In the genomic region with DNA sequence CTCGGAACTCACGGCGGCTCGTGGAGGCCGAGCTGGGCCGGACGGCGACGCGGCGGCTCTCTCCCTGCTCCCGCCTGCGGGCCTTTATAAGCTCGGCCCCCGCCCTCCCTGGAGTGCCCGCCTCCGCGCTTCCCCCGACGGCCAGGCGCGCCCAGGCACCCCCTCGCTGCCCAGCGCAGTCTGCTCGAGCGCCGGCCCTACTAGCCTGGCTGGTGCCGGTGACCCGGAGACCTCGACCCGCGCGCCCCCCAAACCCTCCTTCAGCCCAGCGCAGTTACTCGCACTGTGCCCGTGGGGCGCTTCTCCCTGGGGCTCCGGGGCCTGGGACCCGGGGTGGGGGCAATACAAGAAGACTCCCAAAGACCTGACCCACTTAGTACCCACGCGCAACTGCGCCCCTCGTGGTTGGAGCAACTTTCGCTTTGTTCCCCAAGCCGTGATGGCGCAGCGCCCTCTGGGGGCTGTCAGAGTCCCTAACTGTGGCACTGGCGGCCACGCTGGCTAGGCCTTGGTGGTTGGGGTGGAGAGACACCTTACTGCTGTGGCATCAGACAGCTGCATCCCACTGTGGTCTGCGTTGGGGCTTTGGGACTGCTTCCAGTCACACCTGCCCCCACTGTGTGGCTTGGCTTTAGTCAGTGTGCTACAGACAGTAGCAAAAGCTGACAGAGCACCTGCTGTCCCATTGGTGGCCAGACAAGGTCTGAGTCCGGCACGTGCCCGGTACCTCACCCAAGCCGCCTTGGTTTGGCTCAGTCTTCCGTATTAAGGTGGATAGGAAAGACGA, we compare ENCODE assay signal across 8 mouse cellular contexts. TPM values are rescaled to one million over a fixed set of nuclear protein-coding genes. Genes with fewer than 3 reads are reported as not detected.
DNase-seq lines count a peak whose midpoint lies in the region; ATAC-seq lines count a peak whose summit lies in the region.

A gene (minus strand): TSS at position 65 of the 787 bp plus-strand sequence.

- ATAC-seq in activated CD4-positive, CD25-positive, alpha-beta regulatory T cell, adult 4 months: peak; percentile 44
- peak; percentile 64 for ATAC-seq in inflammation-experienced regulatory T-cells, adult 6 months

- peak; percentile 88 for DNase-seq in embryo, embryonic 10.5 days (ENCODE audit: low spot score)
- DNase-seq in gastrocnemius, postnatal 25 days: peak; percentile 87
- DNase-seq in left cerebral cortex, postnatal 25 days (ENCODE audit: low spot score in 2 of 2): peak; percentile 77 to 84
- peak; percentile 89 for DNase-seq in mesoderm, embryonic 11.5 days (ENCODE audit: low read depth, low spot score)
- DNase-seq in right cerebral cortex, postnatal 36 days (ENCODE audit: low spot score in 2 of 2): peak; percentile 56 to 62
- peak; percentile 87 for DNase-seq in yolk sac, embryonic 10.5 days (ENCODE audit: low spot score)

- intact Hi-C loops in left cerebral cortex, postnatal 25 days (cut with DNase I): loop anchor here (1.0 to 5.0 kb wide), 2 partner anchors 50 to 109 kb away; a partner anchor contains a TSS

RNA-seq across cellular contexts. Expression of the gene that starts here (rescaled TPM):
- 10 to 100 TPM; 11.8 to 22.2 TPM for polyA plus RNA-seq in activated CD4-positive, CD25-positive, alpha-beta regulatory T cell, adult 4 months (2017; shearing (Covaris generic))
- total RNA-seq in gastrocnemius, postnatal 25 days (2021): 10 to 100 TPM; 12.3 to 14.0 TPM
- 10 to 100 TPM; 12.9 to 16.2 (median 14.5) TPM for polyA plus RNA-seq in inflammation-experienced regulatory T-cells, adult 6 months (2017; shearing (Covaris generic))
- 1 to 10 TPM; 5.6 to 6.3 TPM for total RNA-seq in left cerebral cortex, postnatal 25 days (2021)

Comparison
In these comparisons a context has a peak if more than half of its experiments do, and no peak if none do; other contexts are left out.
1. Peak in every context shown above with its lines: DNase-seq and ATAC-seq.